Mouse (Mus musculus) left cerebral cortex, postnatal 4 days (tissue): ENCODE results near the gene Fam83d. TPM values are rescaled to one million over a fixed set of nuclear protein-coding genes. Genes with fewer than 3 reads are reported as not detected.
"Not testable (repeated sequence)": the region's sequence is repeated elsewhere in the genome, so short reads cannot be mapped to it uniquely, and the experiment has no call there.

Experiments used
- DNase-seq: peaks from one replicate; pipeline ENCODE4 v3.0.0-alpha.2; 2022
- intact Hi-C: fragments of 180-260 bp; cut with DNase I; formaldehyde crosslinking; loops from one replicate; pipeline ENCODE4 v1.15.1; 2025
- total RNA-seq, 2 experiments: library from RNA; stranded (reverse); gene quantifications; 2 replicates each; pipeline ENCODE4 v1.2.3; 2021

Fam83d gene
- 1 to 10 TPM; 2.7 to 3.3 TPM for total RNA-seq

DNA sequence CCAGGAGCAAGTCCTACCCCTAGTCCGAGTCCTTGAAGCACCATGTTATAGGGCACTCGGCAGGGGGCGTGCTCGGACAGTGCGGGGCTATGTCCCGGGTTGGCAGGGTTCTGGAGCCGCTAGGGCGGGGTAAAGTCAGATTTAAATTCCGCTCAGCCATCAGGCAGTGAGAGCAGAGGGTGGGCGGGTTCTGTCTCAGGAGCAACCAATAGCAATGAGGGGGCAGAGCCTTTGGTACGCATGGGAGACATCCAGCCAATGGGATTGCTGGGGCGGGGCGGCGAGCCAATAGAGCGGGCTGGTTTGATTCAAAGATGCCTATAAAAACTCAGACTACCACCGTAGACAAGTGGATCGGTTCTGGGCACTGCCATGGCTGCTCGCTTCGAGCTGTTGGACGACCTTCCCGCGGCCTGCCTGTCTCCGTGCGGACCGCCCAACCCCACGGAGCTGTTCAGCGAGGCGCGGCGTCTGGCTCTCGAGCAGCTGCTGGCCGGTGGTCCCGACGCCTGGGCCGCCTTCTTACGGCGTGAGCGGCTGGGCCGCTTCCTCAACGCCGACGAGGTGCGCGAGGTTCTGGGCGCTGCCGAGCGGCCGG, at the start of gene Fam83d:
Gene Fam83d, plus strand, starts transcription at position 352 of the 598 bp plus-strand sequence.
- peak; percentile 98 for DNase-seq
- intact Hi-C loops: no loop called here

DNA sequence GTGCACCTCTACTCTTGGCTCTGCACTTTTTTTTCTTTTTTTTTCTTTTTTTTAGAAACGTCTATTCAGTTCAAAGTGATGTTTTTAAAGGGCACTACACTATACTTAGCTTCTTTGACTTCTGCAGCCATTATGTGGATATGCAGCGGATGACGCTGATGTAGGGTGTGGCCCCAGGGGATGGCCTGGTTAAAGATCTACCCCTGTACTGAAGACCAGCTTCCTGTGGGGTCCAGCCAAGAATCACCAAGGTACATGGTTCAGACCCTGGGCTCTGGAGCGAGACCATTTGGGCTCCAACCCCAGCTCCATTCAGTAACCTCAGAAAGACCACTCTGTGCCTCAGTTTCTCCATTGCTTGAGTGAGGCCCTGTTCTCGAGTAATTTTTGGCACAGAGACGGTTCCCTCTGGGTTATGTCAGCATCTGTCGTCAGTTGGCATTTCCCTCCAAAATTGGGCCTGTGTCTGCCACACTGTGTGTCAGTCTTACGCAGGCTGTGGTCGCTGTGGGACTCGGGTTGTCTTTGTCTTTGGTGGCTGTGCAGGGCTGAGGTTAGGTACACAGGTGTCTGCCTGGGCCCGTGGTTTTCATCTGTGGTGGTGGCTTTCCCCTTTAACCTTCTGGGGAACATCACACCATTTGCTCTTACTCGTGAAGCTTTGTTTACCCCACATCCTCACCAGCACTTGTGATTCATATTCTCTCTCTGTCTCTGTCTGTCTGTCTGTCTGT, 48.9 kb upstream of the Fam83d start:
- DNase-seq: no peak
- intact Hi-C loops: no loop called here

GRCm38 (mm10) chr2:158720715-158721370, 47.0 kb upstream of the Fam83d start:
- intact Hi-C loops: no loop called here

DNA sequence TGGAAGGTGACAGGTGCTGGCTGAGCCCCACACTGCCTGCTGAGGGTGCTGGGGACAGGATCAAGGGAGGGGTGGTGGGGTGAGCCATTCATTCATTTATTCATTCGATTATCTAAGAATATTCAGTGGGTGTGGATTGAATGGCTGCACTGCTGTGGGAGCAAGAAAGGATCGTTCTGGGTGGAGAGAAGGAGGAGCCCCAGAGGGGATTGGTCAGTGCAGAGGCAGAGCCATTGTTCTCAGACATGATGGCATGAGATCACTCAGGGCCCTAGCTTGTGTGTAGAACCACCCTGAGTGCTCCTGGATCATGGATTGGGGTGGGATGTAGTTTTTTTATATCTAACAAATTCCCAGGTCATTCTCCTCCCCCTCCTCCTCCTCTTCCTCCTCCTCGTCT, 46.4 kb upstream of the Fam83d start:
- intact Hi-C loops: no loop called here
- no peak for DNase-seq

More at GRCm38 (mm10) chr2:158720715-158721370, 47.0 kb upstream of the Fam83d start:
- DNase-seq: no peak

- intact Hi-C loops: no loop called here
Observed at GRCm38 (mm10) chr2:158722135-158722534, 45.8 kb upstream of the Fam83d start.

DNA sequence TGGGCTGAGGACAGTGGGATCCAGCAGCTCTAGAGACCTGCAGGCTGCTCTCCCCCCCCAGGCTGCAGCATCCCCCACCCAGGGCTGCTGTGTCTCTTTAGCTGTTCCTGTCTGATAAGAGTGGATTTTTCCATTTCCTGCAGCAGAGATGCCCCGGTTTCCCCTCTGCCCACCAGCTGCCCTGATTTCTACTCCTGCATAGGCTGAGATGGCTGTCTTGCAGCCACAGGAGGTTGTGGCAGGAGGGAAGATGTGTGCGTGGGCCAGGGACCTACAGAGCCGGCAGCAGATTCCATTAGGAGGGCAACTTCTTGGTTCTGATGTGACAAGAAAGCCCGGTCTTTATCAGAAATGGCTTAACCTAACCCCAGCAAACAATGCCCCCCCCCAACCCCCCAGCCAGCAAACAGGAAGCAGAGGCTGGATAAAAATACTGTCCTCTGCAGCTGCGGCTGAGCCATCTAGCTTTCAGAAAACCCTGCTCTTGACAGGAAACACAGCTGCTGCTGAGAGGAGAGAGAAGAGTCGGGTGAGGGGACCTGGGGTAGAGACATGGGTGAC, 44.8 kb upstream of the Fam83d start:
- no peak for DNase-seq

More at GRCm38 (mm10) chr2:158722135-158722534, 45.8 kb upstream of the Fam83d start:
- DNase-seq: no peak

GRCm38 (mm10) chr2:158723806-158724205, 44.1 kb upstream of the Fam83d start:
- no peak for DNase-seq
- intact Hi-C loops: no loop called here

More for the DNA sequence above, 44.8 kb upstream of the Fam83d start:
- intact Hi-C loops: no loop called here

DNA sequence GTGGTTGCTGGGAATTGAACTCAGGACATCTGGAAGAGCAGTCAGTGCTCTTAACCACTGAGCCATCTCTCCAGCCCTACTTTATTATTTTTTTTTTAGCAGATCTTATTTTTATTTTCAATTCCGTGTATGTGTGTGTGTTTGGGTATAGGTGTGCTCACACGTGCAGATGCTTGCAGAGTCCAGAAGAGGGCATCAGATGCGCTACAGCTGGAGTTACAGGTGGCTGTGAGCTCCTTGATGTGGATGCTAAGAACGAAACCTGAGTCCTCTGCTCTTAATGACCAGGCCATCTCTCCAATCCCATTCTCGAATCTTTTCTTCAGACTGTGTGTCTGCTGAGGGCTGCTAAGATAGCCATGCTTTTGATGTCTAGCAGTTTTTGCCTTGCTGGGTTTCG, 41.6 kb upstream of the Fam83d start:
- intact Hi-C loops: no loop called here
- DNase-seq: no peak

GRCm38 (mm10) chr2:158728061-158728815, 39.7 kb upstream of the Fam83d start:
- intact Hi-C loops: no loop called here

DNA sequence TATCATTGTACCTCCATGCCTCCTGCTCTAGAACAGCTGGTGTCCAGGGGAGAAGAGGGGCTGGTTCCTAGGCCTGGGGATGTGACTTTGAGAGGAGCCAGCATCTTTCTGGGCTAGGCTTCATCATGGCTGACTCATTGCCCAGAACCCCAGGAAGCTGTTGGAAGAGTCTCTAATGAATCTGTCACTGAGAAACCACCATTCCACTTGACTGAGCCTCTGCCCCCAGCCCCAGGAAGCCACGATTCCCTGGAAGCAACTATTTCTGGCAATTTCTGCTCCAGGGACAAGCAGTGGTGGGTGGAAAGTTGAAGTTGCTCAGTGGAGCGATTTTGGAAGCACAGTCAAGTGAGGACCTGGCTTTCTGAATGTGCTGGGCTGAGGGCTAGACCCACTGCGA, 37.0 kb upstream of the Fam83d start:
- intact Hi-C loops: no loop called here
- DNase-seq: peak; percentile 66

More at GRCm38 (mm10) chr2:158728061-158728815, 39.7 kb upstream of the Fam83d start:
- DNase-seq: no peak

DNA sequence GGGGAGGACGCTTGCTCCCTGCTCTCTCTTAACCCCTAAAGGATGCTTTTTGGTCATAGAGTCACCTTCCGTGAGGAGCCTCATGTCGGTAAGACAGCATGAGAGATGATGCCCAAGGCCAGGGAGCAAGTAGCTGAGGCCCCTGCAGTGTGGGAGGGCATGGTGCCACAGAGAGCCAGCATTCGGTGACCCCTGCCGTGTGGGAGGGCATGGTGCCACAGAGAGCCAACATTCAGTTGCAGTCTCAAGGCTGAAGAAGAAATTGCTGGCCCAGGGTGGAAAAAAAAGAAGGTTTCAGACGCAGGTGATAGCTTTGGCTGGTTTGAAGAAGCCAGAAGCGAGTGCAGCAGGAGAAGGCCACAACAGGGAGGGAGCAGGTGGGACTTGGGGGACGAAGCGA, 35.4 kb upstream of the Fam83d start:
- intact Hi-C loops: no loop called here
- no peak for DNase-seq

DNA sequence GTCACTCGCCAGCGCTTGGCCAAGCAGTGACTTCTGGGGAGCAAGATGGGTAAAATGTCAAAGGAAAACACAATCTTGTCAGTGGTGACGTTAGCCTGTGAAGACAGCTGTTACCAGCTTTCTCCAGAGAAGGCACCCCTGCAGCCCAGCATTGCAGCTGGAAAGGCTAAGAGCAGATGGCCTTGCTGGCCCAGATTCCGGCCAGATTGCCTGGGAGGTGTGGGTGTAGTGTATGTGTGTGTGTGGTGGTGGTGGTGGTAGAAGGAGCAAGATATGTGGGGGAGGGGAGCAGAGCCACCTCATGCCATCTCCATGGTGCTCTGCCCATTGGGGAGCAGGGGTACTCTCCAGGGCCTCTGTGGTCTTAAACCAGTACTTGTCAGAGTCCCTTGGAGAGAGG, 34.8 kb upstream of the Fam83d start:
- peak; percentile 50 for DNase-seq
- intact Hi-C loops: no loop called here

DNA sequence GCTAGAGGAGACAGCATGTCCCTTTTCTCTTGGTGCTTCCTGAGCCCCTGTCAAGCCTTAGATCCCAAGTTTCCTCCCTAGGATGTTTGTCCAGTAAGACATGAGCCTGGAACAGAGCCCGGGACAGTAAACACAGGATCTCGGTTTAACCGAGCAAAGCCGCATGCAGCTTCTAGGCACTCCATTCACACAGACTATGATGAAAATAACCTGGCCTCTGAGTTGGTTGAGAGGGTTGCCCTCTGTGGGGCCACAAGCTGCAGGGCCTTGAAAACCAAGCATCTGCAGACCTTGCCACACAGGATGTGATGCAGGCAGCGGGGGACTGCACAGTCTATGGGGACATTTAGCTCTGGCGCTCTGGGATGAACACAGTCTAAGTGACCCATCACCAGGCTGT, 34.0 kb upstream of the Fam83d start:
- intact Hi-C loops: no loop called here
- DNase-seq: no peak

- peak; percentile 32 for DNase-seq
- intact Hi-C loops: no loop called here
Observed at GRCm38 (mm10) chr2:158734500-158735152, 33.3 kb upstream of the Fam83d start.

DNA sequence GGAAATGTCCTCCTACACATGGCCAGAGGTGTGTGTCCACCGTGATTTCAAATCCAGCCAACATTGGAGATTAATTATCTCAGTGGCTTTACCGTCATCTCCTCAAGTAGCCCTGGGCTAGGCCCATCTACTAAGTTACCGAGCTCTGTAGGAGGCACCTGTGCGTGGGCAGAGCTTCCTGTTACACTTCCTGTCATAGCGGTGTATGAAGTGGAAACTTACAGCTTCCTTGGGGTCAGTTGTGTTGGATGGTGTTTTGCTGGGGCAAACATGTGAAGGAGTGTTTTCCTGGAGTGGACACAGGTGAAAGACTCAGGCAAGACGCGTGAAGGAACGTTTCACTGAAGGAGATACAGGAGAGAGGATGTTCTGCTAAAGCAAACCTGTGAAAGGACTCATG, 32.6 kb upstream of the Fam83d start:
- intact Hi-C loops: no loop called here
- DNase-seq: no peak

DNA sequence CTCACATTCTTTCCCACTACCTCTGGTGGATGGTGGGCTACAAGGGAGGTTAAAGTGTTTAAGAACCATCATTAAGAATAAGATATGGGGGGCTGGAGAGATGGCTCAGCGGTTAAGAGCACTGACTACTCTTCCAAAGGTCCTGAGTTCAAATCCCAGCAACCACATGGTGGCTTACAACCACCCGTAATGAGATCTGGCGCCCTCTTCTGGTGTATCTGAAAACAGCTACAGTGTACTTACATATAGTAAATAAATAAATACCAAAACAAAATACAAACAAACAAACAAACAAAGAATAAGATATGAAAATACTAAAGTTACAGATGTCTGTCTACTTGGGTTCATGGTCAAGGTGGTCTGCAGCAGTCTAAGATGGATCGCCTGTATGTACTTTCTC, 31.6 kb upstream of the Fam83d start:
- intact Hi-C loops, DNase-seq: not testable (repeated sequence)

DNA sequence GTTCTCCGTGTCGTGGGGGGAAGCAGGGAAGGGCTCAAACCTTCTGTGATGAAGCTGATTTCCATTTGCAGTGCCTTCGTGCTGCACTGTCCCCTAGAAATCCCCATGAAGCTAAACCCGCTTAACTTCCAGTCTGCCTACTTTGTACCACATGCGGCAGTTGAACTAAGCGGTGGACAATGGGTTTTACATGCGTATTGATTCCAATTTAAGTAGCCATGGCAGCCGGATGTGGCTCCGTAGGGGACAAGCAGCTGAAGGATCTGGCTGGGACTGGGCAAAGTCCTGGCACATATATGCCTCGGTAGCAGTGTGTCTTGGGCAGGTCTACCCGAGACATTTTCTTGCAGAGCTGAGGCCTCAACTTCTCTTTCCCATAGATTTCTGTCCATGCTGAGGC, 29.3 kb upstream of the Fam83d start:
- DNase-seq: no peak
- intact Hi-C loops: no loop called here

DNA sequence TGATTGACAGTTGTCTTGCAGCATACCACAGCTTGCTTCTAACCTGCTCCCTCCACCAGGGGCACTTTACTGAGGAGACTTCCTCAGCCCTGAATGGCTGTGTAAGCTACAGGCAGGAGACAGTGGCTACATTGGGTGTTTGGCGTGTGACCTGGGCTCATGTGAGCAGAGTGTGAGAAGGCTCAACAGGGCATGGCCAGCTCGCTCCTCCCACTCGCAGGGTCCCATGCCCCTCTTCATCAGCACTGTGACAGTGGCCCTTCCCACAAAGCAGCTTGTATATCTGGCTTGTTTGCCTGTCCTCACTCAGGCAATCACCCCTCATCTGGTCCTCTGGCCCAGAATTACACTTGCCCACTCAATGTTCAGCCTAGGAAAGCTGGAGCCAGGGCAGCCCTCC, 28.8 kb upstream of the Fam83d start:
- DNase-seq: no peak
- intact Hi-C loops: no loop called here

DNA sequence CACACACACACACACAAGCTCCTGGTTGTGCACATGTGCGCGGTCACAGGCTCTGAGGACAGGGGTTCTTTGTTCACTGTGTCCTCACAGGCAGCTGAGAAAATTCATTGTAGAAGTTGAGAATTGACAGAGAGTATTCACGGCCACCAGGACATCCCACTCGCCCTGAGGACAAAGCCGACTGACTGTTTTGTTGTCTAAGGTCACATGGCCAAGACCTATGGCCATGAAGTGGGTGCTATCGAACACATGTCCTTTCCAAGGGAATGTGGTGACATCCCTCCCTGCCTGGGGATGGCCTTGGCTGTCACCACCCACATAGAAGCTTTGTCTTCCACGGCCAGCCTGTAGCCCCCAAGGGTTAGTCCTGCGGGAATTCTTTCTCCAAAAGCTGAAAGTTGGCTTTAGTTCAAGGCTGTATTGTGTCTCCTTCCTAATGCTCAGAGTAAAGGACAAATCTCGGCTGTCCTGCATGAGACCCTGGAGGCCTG, 26.8 kb upstream of the Fam83d start:
- intact Hi-C loops: no loop called here
- no peak for DNase-seq

DNA sequence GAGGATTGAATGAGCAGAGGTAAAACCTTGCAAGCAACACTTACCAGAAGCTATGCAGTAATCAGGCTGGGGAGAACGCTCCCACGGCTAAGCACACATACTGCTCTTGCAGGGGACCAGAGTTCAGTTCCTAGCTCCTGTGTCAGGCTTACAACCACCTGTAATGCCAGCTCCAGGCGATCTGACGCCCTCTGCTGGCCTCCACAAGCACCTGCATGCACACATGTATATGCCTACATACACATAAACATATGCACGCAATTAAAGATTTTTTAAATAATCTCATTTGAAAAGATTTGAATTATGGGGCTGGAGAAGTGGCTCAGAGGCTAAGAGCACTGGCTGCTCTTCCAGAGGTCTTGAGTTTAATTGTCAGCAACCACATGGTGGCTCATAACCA, 25.5 kb upstream of the Fam83d start:
- intact Hi-C loops: no loop called here
- DNase-seq: no peak
